Mouse (Mus musculus): ENCODE measurements at regions not wholly inside any gene's neighbourhood (a gene's known extent, or its start where the extent isn't known, plus 50 kb on each side); places are given as distances from the start of the nearest gene placed in this dataset.

DNA sequence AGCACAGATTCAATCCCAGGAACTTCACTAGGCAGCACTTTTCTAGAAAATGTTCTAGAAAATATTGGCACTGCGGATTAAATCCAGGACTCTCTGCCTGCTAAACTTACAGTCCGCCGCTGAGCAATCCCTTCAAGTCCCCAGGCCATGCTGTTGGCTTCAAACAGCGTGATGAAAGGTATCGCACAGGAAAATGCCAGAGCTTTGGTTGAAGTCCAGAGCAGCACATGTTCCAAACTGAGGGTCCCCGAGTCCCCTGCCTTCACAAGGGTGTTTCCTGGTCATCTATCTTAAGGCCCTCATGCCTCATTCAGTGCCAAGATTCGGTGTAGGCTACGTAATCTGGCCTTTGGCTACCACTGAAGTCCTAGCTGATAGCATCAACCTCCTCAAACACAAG, 52.3 kb upstream of the Spdye4c start:
- Histone ChIP-seq H3K9me3 (ENCODE audit: control insufficient read depth, low read length) (no peaks in the 10 kb centered on the region), H3K27me3 (replicated peaks; ENCODE audit: control insufficient read depth, insufficient read depth, low read length) (no peaks in the 10 kb centered on the region)
- WGBS = 85% methylated on average over 8 of the region's 8 CpGs

More for the DNA sequence above, 52.3 kb upstream of the Spdye4c start:
- no peak overlapping the region for H3K27ac ChIP-seq (ENCODE audit: low read depth, low read length)
- no peak overlapping the region for H3K9ac ChIP-seq (ENCODE audit: low read depth, low read length)
- H3K4me2 ChIP-seq (ENCODE audit: low read length) = no peak overlapping the region
- no peak for ATAC-seq
- H3K4me1 ChIP-seq (ENCODE audit: control insufficient read depth, insufficient read depth, low read depth, low read length) = no peaks in the 10 kb centered on the region
- H3K36me3 ChIP-seq (ENCODE audit: control insufficient read depth, insufficient read depth, low read length) = no peaks in the 10 kb centered on the region
- no peak overlapping the region for H3K4me3 ChIP-seq (ENCODE audit: low read length)
